Mouse (Mus musculus): ENCODE measurements around the gene Farsb. TPM values are rescaled to one million over a fixed set of nuclear protein-coding genes. Genes with fewer than 3 reads are reported as not detected.

Farsb gene
- polyA plus RNA-seq, 1 experiment: 8.1 TPM

GRCm38 (mm10) chr1:78484361-78484760 is 4.3 kb downstream of the Farsb start:
- peaks cover 16% of the 10 kb centered on the region; the same call in 1 of the 2 replicates for H3K4me1 ChIP-seq (ENCODE audit: control insufficient read depth, insufficient read depth, insufficient read length, low read length)
- no peaks in the 10 kb centered on the region for H3K27me3 ChIP-seq (ENCODE audit: control insufficient read depth, insufficient read depth, low read length)
- H3K27ac ChIP-seq (ENCODE audit: insufficient read depth, low read depth, low read length): peak overlapping the region; percentile 70
- 29% methylated on average over 2 of the region's 2 CpGs for WGBS
- no peak overlapping the region for H3K4me3 ChIP-seq (ENCODE audit: low read depth, low read length)
- TF ChIP-seq POLR2A (IDR thresholded peaks at IDR 0.05; ENCODE audit: low read depth, low read length) (no peak), CTCF (IDR thresholded peaks at IDR 0.05; ENCODE audit: extremely low read depth, insufficient read length, insufficient replicate concordance, low read depth, low read length) (no peak)
- H3K36me3 ChIP-seq (ENCODE audit: control insufficient read depth, insufficient read depth, low read length): peaks cover 8% of the 10 kb centered on the region

- Histone ChIP-seq H3K36me3 (ENCODE audit: control insufficient read depth, insufficient read depth, low read length) (peaks cover 10% of the 10 kb centered on the region), H3K27me3 (ENCODE audit: control insufficient read depth, insufficient read depth, low read length) (no peaks in the 10 kb centered on the region), H3K27ac (ENCODE audit: insufficient read depth, low read depth, low read length) (peak overlapping the region; percentile 70), H3K4me3 (ENCODE audit: low read depth, low read length) (no peak overlapping the region), H3K4me1 (ENCODE audit: control insufficient read depth, insufficient read depth, insufficient read length, low read length) (peaks cover 16% of the 10 kb centered on the region; the same call in 1 of the 2 replicates)
- no peak for TF ChIP-seq CTCF (IDR thresholded peaks at IDR 0.05; ENCODE audit: extremely low read depth, insufficient read length, insufficient replicate concordance, low read depth, low read length)
- no peak for TF ChIP-seq POLR2A (IDR thresholded peaks at IDR 0.05; ENCODE audit: low read depth, low read length)
- 32% methylated on average over 3 of the region's 3 CpGs for WGBS
These were observed 5.3 kb downstream of the Farsb start for GRCm38 (mm10) chr1:78483430-78483829.

- TF ChIP-seq CTCF (IDR thresholded peaks at IDR 0.05; ENCODE audit: extremely low read depth, insufficient read length, insufficient replicate concordance, low read depth, low read length): no peak
- TF ChIP-seq POLR2A (IDR thresholded peaks at IDR 0.05; ENCODE audit: low read depth, low read length): no peak
- peaks cover 49% of the 10 kb centered on the region for H3K36me3 ChIP-seq (ENCODE audit: control insufficient read depth, insufficient read depth, low read length)
These were observed 16.3 kb downstream of the Farsb start for GRCm38 (mm10) chr1:78472441-78472840.

GRCm38 (mm10) chr1:78454659-78455058 is 34.0 kb downstream of the Farsb start:
- WGBS: 48% methylated on average over 7 of the region's 7 CpGs
- Histone ChIP-seq H3K4me1 (ENCODE audit: control insufficient read depth, insufficient read depth, insufficient read length, low read length) (no peaks in the 10 kb centered on the region), H3K4me3 (ENCODE audit: low read depth, low read length) (no peak overlapping the region), H3K27me3 (ENCODE audit: control insufficient read depth, insufficient read depth, low read length) (no peaks in the 10 kb centered on the region), H3K36me3 (ENCODE audit: control insufficient read depth, insufficient read depth, low read length) (peaks cover 60% of the 10 kb centered on the region), H3K27ac (ENCODE audit: insufficient read depth, low read depth, low read length) (no peak overlapping the region)
- TF ChIP-seq POLR2A (IDR thresholded peaks at IDR 0.05; ENCODE audit: low read depth, low read length): no peak
- TF ChIP-seq CTCF (IDR thresholded peaks at IDR 0.05; ENCODE audit: extremely low read depth, insufficient read length, insufficient replicate concordance, low read depth, low read length): peak; percentile 48; the same call in 1 of the 2 replicates

More at GRCm38 (mm10) chr1:78472441-78472840, 16.3 kb downstream of the Farsb start:
- H3K4me3 ChIP-seq (ENCODE audit: low read depth, low read length): no peak overlapping the region
- H3K27ac ChIP-seq (ENCODE audit: insufficient read depth, low read depth, low read length): no peak overlapping the region
- H3K27me3 ChIP-seq (ENCODE audit: control insufficient read depth, insufficient read depth, low read length): no peaks in the 10 kb centered on the region
- WGBS: 78% methylated on average over 5 of the region's 5 CpGs
- H3K4me1 ChIP-seq (ENCODE audit: control insufficient read depth, insufficient read depth, insufficient read length, low read length): no peaks in the 10 kb centered on the region

- Histone ChIP-seq H3K27ac (ENCODE audit: insufficient read depth, low read depth, low read length) (no peak overlapping the region), H3K4me1 (ENCODE audit: control insufficient read depth, insufficient read depth, insufficient read length, low read length) (no peaks in the 10 kb centered on the region), H3K4me3 (ENCODE audit: low read depth, low read length) (no peak overlapping the region), H3K27me3 (ENCODE audit: control insufficient read depth, insufficient read depth, low read length) (no peaks in the 10 kb centered on the region), H3K36me3 (ENCODE audit: control insufficient read depth, insufficient read depth, low read length) (peaks cover 61% of the 10 kb centered on the region)
- TF ChIP-seq POLR2A (IDR thresholded peaks at IDR 0.05; ENCODE audit: low read depth, low read length): no peak
- TF ChIP-seq CTCF (IDR thresholded peaks at IDR 0.05; ENCODE audit: extremely low read depth, insufficient read length, insufficient replicate concordance, low read depth, low read length): no peak
- WGBS: 90% methylated on average over 8 of the region's 8 CpGs
These were observed 34.8 kb downstream of the Farsb start for GRCm38 (mm10) chr1:78453886-78454285.

GRCm38 (mm10) chr1:78452544-78452943 is 36.2 kb downstream of the Farsb start:
- Histone ChIP-seq H3K4me3 (ENCODE audit: low read depth, low read length) (no peak overlapping the region), H3K27me3 (ENCODE audit: control insufficient read depth, insufficient read depth, low read length) (no peaks in the 10 kb centered on the region), H3K36me3 (ENCODE audit: control insufficient read depth, insufficient read depth, low read length) (peaks cover 60% of the 10 kb centered on the region), H3K4me1 (ENCODE audit: control insufficient read depth, insufficient read depth, insufficient read length, low read length) (no peaks in the 10 kb centered on the region), H3K27ac (ENCODE audit: insufficient read depth, low read depth, low read length) (no peak overlapping the region)
- TF ChIP-seq CTCF (IDR thresholded peaks at IDR 0.05; ENCODE audit: extremely low read depth, insufficient read length, insufficient replicate concordance, low read depth, low read length) (no peak), POLR2A (IDR thresholded peaks at IDR 0.05; ENCODE audit: low read depth, low read length) (no peak)
- 92% methylated on average over 6 of the region's 6 CpGs for WGBS

- peaks cover 56% of the 10 kb centered on the region for H3K36me3 ChIP-seq (ENCODE audit: control insufficient read depth, insufficient read depth, low read length)
- no peak overlapping the region for H3K4me3 ChIP-seq (ENCODE audit: low read depth, low read length)
- WGBS: 85% methylated on average over 12 of the region's 12 CpGs
- H3K27me3 ChIP-seq (ENCODE audit: control insufficient read depth, insufficient read depth, low read length): no peaks in the 10 kb centered on the region
- H3K4me1 ChIP-seq (ENCODE audit: control insufficient read depth, insufficient read depth, insufficient read length, low read length): no peaks in the 10 kb centered on the region
- no peak overlapping the region for H3K27ac ChIP-seq (ENCODE audit: insufficient read depth, low read depth, low read length)
- TF ChIP-seq CTCF (IDR thresholded peaks at IDR 0.05; ENCODE audit: extremely low read depth, insufficient read length, insufficient replicate concordance, low read depth, low read length): no peak
- no peak for TF ChIP-seq POLR2A (IDR thresholded peaks at IDR 0.05; ENCODE audit: low read depth, low read length)
These were observed 37.4 kb downstream of the Farsb start for GRCm38 (mm10) chr1:78451070-78451854.
